Mouse (Mus musculus) kidney, adult 2 months (tissue): ENCODE measurements around the gene Hist1h4k.
"Not testable (repeated sequence)": the region's sequence is repeated elsewhere in the genome, so short reads cannot be mapped to it uniquely, and the experiment has no call there.

ENCODE experiments used
- CTCF ChIP-seq: fragments of 200-500 bp; conservative IDR thresholded peaks from 2 replicates; pipeline ENCODE4 v1.5.1; 2011; ENCODE audit warnings: low read depth, mild to moderate bottlenecking, control low read depth, low read length, moderate library complexity, mixed read lengths; ENCODE audit not compliant: insufficient read depth, insufficient read length
- POLR2A ChIP-seq: fragments of 200-500 bp; IDR thresholded peaks from one replicate; pipeline ENCODE4 v1.6.1; 2011; ENCODE audit warnings: low read depth, low read length, control low read depth

DNA sequence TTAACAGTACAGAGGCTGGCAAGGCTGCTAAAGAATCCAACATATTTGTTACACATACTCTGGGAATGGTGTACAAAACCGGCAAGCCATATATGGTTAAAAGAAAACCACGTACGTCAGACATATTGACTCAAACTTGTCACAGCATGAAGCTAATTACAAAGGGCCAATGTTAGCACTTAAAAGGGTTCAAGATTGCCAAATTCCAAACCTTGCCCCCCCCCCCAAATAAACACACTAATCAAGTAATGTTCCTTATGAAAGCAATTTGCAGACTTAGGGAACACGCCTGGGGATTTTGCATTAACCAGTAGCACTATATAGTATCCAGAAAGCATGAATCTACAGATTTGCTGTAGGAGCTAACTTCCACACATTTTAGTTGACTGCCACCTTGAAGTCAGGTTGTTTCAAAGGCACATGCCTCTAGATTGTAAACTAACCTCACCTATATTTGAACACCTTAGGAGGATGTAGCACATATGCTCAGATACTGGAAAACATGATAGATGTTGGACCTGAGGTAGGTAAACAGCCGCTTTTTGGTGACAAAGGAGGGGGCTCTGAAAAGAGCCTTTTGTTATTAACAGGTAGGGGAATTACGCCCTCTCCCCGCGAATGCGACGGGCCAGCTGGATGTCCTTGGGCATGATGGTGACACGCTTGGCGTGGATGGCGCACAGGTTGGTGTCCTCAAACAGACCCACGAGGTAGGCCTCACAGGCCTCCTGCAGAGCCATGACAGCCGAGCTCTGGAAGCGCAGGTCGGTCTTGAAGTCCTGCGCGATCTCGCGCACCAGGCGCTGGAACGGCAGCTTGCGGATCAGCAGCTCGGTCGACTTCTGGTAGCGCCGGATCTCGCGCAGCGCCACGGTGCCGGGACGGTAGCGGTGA, 32.3 kb upstream of the Hist1h4k start:
- TF ChIP-seq CTCF, POLR2A: not testable (repeated sequence)
